Mouse (Mus musculus): ENCODE results near the gene Gm20518. TPM values are rescaled to one million over a fixed set of nuclear protein-coding genes. Genes with fewer than 3 reads are reported as not detected.

The Gm20518 gene
- total RNA-seq, 2 experiments from 2014 or later = 0.27 to 0.33 TPM

DNA sequence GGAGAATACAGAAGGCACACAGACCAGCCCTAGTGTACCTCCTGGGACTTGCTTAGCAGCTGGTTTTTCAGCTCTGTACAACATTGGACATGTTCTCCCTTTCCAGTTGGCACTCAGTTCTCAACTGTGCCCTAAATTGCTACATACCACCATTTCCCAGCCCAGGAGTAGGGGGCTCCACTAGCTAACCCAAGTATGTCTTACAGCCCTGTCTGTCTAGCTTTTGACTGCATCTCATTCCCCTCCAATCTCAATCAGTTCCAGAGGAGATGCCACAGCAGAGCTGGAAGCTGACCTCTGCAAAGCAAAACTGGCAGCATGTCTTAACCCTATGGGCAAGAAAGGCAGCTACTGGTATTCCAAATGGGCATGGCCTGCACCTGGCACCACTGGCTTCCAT is 4.6 kb upstream of the Gm20518 start:
- no peak for DNase-seq

DNA sequence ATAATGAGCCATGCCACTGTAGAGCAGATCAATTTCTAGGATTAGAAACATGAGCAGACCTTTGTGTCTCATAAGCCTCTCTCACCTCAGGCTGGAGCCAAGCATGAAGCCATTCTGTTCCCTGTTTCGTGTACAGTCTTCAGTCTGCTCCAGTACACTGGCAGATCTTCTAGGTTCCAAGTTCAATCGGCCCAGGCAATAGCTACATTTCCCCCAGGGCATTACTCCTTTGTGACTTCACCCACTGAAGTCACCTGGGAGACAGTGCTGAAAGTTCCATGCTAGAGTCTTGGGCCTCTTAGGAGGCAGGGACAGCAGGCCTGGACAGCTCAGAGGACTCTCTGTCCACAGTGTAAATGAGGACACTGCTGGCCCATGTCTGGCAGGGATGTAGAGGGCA is 2.5 kb upstream of the Gm20518 start, which contains the start of gene Tssk1:
Gene Tssk1, plus strand, starts transcription at position 301 of the 400 bp plus-strand sequence.
- DNase-seq = no peak

DNA sequence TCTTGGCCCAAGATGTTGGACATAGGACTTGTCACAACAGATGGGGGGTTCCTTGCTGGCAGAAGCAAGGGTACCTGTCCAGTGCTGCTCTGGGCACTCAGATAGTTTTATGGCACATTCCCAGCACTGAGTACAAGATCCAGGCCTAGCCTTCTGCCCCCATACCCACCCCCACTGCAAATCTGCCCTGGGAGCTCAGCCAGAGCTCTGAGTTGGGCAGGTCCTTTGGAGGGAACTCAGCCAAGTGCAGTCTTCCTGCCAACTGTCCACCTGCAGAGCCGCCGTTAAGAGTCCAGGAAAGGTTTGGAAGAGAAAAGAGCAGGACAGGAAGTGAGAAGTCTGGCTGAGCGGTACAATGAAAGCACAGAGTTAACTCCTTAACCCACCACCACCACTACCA is 1.1 kb upstream of the Gm20518 start:
- DNase-seq = peak; percentile 58 to 67

GRCm38 (mm10) chr16:17890917-17891566 is 429 bp downstream of the Gm20518 start:
- DNase-seq = peak; percentile 80 to 81

GRCm38 (mm10) chr16:17890342-17890727 is 1.1 kb downstream of the Gm20518 start:
- DNase-seq = peak in 1 of 2 experiments; percentile 22

DNA sequence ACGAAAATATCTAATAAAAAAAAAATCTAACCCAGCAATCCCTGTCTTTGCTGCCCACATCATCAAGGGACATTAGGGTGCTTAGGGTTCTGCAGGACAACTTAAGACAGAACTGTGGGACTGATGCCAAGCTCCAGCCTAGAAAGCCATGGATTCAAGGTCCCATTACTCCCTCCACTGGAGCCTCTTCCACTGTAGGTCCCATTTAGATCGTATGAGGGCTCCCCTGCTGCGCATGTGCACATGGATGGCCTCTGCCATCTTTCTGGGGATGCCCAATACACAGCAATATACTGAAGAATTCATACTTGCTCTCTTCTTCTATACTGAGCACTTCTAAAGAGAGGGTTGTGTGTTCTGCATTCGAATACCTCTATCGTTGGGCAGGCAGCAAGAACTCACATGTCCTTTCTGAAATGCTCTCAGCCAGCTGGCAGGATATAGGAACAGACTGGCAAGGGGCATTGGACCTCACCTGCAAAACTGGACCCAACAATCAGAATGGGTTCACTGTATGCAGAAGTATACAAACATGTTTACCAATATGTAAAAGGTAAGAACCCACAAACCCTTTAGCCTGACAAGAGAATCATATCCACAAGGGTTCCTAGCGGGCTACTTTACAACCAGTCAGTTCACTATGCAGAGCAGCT is 1.7 kb downstream of the Gm20518 start:
- DNase-seq = no peak

DNA sequence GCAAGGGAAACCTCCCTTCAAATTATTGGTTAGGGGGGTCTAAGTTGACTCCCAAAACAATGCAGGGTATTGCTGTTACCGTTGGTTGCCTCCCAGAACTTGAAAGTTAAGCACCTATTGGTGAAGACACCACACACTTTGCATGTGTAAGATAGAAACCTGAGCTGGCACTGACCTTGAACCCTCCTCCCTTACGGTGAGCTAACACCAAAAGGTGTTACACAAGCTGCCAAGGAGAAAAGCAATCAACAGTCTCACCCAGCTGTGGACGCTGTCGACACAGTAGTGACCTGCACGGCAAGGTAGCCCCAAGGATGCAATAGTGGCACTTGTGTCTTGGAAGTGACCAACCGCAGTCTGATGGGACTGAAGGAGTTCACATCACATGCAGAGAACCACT is 7.4 kb downstream of the Gm20518 start:
- DNase-seq = no peak

DNA sequence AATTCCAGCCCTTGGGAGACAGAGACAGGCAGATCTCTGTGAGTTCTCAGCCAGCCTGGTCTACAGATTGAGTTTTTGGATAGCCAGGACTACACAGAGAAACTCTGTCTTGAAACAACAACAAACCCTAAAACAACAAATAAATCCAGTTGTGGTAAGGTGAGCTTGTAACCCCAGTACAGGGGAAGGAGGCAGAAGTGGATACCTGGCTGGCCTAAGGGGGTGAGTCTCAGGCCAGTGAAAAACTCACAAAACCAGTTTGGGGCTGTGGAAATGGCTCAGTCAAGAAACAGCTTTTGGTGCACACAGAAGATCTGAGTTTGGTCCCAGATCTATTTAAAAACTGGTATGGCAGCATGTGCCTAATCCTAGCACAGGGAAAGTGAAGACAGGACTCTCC is 9.3 kb downstream of the Gm20518 start:
- no peak for DNase-seq

DNA sequence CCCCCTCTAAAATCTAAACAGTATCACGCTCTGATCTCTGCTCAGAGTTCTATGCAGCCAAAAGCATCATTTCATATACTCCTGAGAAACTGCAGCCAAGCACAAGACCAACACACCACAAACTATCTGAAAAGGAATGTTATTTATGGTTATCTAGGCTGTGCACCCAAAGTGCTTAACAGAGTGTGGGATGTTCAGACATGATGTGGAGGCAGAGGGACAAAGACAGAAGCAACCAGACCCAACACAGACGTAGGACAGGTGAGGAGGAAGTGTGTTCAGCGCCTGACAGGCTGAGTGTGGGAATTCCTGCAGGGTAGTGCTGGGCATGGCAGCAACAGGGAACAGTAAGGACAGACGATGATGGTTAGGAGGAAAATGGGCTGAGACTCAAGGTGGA is 11.9 kb downstream of the Gm20518 start:
- DNase-seq = no peak

- no peak for DNase-seq
These were observed 15.4 kb downstream of the Gm20518 start for GRCm38 (mm10) chr16:17876096-17876495.

DNA sequence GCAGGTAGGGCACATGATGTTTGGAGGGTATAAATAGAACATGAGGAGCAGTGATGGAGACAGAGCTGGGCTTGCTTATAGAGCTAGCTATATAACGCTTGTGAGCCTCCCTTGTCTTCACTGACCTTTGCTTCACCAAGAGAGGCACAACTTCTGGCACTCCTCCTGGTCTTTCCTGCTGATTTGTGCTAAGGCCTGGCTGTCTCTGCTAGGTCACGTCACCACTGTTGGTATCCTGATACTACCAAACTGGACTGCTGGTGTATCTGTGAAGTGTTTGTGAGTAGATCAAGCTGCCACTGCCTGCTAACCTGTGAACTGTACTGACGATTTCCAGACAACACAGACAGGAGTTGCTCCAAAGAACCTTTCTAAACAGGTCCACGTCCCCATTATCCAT is 16.3 kb downstream of the Gm20518 start:
- peak; percentile 44 to 58 for DNase-seq

DNA sequence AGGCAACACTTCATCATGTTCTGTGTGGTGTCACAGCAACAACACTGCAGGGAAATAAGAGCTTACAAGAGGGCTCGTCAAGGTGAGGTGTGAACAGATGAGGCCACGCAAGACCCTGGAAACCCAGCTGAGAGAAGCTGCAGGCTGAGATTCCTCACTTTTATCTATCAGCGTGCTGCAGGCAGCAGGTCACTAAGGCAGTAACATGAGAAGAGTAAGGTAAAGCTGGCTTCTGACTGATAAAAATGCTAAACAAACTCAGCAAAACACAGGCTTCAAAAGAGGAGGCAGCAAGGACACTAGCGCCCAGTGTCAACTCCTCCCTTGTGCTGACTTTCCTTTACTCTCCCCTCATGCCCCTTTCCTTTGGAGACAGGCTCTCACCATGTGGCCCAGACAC is 18.5 kb downstream of the Gm20518 start:
- no peak for DNase-seq

- DNase-seq = no peak
These were observed 20.2 kb downstream of the Gm20518 start for GRCm38 (mm10) chr16:17871248-17871647.

GRCm38 (mm10) chr16:17865770-17866169 is 25.7 kb downstream of the Gm20518 start:
- DNase-seq = no peak

GRCm38 (mm10) chr16:17865293-17865692 is 26.2 kb downstream of the Gm20518 start:
- no peak for DNase-seq

DNA sequence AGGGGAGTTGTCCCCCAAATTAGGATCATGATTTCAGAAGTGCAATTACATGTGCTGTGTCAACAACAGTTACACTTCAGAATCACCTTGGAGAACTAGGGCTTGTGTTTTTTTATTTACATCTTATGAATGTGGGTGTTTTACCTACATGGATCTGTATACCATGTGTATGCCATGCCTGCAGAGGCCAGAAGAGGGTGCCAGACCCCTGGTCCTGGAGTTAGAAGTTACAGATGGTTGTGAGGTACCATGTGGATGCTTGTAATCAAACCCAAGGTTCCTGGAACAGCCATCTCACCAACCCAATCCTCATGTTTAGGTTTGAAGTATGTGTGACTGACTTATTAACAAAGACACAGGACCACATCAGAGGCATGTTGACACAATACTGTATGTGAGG is 32.9 kb downstream of the Gm20518 start:
- no peak for DNase-seq

- DNase-seq = no peak
These were observed 34.3 kb downstream of the Gm20518 start for GRCm38 (mm10) chr16:17857157-17857556.

GRCm38 (mm10) chr16:17853263-17853662 is 38.2 kb downstream of the Gm20518 start:
- DNase-seq = no peak

GRCm38 (mm10) chr16:17851860-17852259 is 39.6 kb downstream of the Gm20518 start:
- DNase-seq = no peak

DNA sequence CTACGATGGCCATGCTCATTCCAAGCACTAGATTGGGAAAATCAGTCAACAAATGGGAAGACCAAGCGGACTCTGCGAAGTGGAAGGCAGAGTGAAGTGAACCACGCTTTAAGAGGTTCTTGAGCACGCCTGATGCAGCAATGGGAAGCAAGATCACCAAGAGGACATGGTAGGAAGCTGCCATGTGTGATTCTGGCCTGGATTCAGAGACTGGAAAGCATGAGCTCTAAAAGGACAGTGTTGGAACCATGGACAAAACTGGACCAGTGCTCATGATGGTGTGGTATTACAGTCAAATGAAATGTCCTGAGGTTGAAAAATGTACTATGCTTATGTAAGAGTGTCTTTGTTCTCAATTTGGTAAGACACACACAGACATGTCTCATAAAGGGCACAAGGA is 40.1 kb downstream of the Gm20518 start:
- DNase-seq = no peak

GRCm38 (mm10) chr16:17849486-17849885 is 42.0 kb downstream of the Gm20518 start:
- DNase-seq = no peak

- peak; percentile 23 to 69 for DNase-seq
These were observed 42.5 kb downstream of the Gm20518 start for GRCm38 (mm10) chr16:17848928-17849327.

DNA sequence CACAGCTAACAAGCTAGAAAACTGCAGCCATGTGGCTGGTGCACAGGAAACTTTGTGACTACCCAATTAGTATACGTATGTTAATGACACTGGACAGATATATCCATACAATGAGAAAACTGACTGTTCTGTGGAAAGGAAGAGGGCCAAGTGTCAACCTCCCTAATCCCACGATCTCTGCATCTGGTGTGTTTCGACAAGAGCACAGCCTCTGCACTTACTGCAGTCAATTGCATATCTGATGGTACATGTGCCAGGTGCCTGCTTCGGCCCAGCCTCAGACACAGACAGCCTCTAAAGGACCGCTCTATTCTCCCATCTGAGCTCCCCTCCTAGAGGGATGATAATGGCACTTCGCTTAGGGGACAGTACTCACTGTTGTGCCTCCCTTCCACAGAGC is 43.0 kb downstream of the Gm20518 start:
- DNase-seq = no peak

DNA sequence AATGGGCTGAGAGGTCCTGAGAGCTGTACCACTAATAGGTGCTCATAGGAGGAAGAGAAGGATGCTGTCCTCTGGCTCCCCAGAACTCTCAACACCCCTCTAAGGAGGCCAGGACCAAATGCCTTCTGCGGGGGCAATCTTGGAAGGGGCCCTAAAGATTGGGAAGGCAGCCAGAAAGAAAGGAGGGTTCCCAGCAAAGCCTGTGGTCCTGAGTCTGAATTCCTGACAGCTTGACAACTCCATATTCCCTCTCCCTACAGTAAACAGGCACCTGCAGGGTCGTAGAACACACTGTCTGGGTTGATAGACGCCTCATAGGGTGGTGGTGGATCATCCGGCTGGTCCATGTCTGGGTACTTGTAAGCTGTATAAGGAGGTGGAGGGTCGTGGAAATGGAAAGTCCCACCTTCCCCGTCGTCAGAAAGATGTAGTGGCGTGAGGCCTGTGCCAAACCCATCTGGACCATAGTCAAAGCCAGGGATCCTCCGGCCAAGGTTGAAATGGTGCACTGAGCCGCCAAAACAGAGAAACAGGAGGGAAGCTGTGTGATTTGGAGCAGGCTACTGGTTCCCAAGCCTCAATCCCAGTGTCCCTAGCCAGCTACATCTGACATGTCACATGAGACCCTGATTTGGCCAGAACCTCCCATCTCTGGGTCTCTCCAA is 47.6 kb downstream of the Gm20518 start:
- no peak for DNase-seq
